Mouse (Mus musculus): ENCODE data around the gene Tbx5. TPM values are rescaled to one million over a fixed set of nuclear protein-coding genes. Genes with fewer than 3 reads are reported as not detected.

Tbx5 gene
- total and polyA plus RNA-seq, 2 experiments from 2014 or later: 17.3 to 31.1 TPM

DNA sequence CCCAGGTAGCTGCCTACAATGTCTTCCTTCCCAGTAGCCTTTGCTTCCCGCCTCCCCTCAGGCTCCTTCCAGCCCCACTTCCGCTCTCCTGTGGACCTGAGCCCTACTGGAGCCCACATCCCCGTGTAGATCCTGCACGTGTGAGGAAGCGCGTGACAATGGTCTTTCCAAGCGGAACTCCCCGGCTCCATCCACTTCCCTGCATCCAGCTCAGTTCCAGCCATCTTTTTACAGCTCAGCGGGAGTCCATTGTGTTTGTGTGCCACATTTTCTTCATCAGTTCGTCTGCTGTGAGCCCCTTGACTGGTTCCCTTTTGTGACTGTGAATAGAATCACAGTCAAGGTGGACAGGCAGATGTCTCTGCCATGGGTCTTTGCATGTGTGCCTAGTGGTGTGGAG, 88.5 kb downstream of the Tbx5 start:
- Histone ChIP-seq H3K9ac (replicated peaks; ENCODE audit: low read depth, low read length) (no peak overlapping the region), H3K27me3 (ENCODE audit: control insufficient read depth, insufficient read depth, low read length) (no peaks in the 10 kb centered on the region), H3K4me3 (ENCODE audit: low read depth, low read length) (no peak overlapping the region), H3K4me1 (ENCODE audit: control insufficient read depth, insufficient read depth) (no peaks in the 10 kb centered on the region), H3K9me3 (replicated peaks; ENCODE audit: control insufficient read depth, low read length) (no peaks in the 10 kb centered on the region), H3K4me2 (ENCODE audit: low read depth, low read length) (no peak overlapping the region), H3K36me3 (replicated peaks; ENCODE audit: control insufficient read depth, insufficient read depth, low read length) (no peaks in the 10 kb centered on the region), H3K27ac (ENCODE audit: low read depth) (no peak overlapping the region)
- 79% methylated on average over 10 of the region's 10 CpGs for WGBS
- DNase-seq (ENCODE audit: low spot score) (no peak), ATAC-seq (ENCODE audit: insufficient read depth, low read depth) (no peak)
- no peak for TF ChIP-seq EP300 (IDR thresholded peaks at IDR 0.05; ENCODE audit: low read depth)
- TF ChIP-seq CTCF (IDR thresholded peaks at IDR 0.05; ENCODE audit: low read depth): no peak

DNA sequence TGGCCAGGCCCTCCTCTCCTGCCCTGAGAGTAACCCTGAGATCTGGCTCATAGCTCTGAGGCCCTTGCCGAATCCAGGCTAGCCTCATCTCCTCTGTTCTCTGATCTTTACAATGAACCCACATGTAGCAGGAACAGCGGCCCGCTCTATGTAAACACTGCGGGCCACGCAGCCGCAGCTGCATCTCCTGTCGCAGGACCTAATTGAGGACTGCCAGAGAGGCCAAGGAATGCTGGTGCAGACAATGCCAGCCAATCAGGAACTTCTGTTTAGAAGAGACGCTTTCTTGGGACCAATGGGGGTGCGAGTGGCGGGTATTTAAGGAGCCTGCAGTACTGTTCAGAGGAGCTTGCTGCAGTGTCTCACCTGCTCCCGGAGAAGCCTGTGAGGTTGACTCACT, 89.8 kb downstream of the Tbx5 start:
- no peak for ATAC-seq (ENCODE audit: insufficient read depth, low read depth)
- H3K27ac ChIP-seq (ENCODE audit: low read depth): no peak overlapping the region
- DNase-seq (ENCODE audit: low spot score): no peak
- H3K4me2 ChIP-seq (ENCODE audit: low read depth, low read length): no peak overlapping the region
- H3K9ac ChIP-seq (replicated peaks; ENCODE audit: low read depth, low read length): no peak overlapping the region
- H3K36me3 ChIP-seq (replicated peaks; ENCODE audit: control insufficient read depth, insufficient read depth, low read length): no peaks in the 10 kb centered on the region
- WGBS: 62% methylated on average over 11 of the region's 11 CpGs
- no peaks in the 10 kb centered on the region for H3K9me3 ChIP-seq (replicated peaks; ENCODE audit: control insufficient read depth, low read length)
- no peaks in the 10 kb centered on the region for H3K4me1 ChIP-seq (ENCODE audit: control insufficient read depth, insufficient read depth)
- H3K4me3 ChIP-seq (ENCODE audit: low read depth, low read length): no peak overlapping the region
- H3K27me3 ChIP-seq (ENCODE audit: control insufficient read depth, insufficient read depth, low read length): no peaks in the 10 kb centered on the region
- TF ChIP-seq CTCF (IDR thresholded peaks at IDR 0.05; ENCODE audit: low read depth) (no peak), EP300 (IDR thresholded peaks at IDR 0.05; ENCODE audit: low read depth) (no peak)

Other genes starting within 250 kb of the Tbx5 start
- gene Tbx3, start 162.0 kb upstream of the Tbx5 start, total RNA-seq (2014; rRNA removed; ENCODE audit: low replicate concordance): 3.2 and 6.7 TPM in 2 replicates
- 5.4 and 5.7 TPM in 2 replicates for gene Tbx3, start 162.0 kb upstream of the Tbx5 start, polyA plus RNA-seq (2015; fragmentation: Nextera tagmentation; extraction: Ambion mirVana)